Mouse (Mus musculus) limb, embryonic 13.5 days (tissue): Measurements from ENCODE around the gene Adamtsl3. TPM values are rescaled to one million over a fixed set of nuclear protein-coding genes. Genes with fewer than 3 reads are reported as not detected.

ENCODE experiments used
- ATAC-seq: fragments of 200-750 bp; cut with Nextera tagmentation; 2 replicates; pipeline ENCODE4 v1.8.0; 2017; ENCODE audit warnings: low read depth, moderate number of reproducible peaks, moderate TSS enrichment; ENCODE audit not compliant: low FRiP score
- H3K27ac ChIP-seq: fragments of 300-500 bp; sonication (generic); 2 replicates; pipeline ENCODE4 v1.5.1; 2015; ENCODE audit warnings: inconsistent platforms, mild to moderate bottlenecking, moderate library complexity
- H3K27me3 ChIP-seq: fragments of 300-500 bp; sonication (generic); 2 replicates; pipeline ENCODE4 v1.6.1; 2015; ENCODE audit warnings: mild to moderate bottlenecking, inconsistent platforms
- H3K36me3 ChIP-seq: fragments of 300-500 bp; sonication (generic); 2 replicates; pipeline ENCODE4 v1.6.1; 2015; ENCODE audit warnings: inconsistent platforms, mild to moderate bottlenecking, moderate library complexity
- H3K4me1 ChIP-seq: fragments of 300-500 bp; sonication (generic); 2 replicates; pipeline ENCODE4 v1.6.1; 2015; ENCODE audit warnings: inconsistent platforms
- H3K4me2 ChIP-seq: fragments of 300-500 bp; sonication (generic); replicated peaks from 2 replicates; pipeline ENCODE4 v1.6.1; 2015; ENCODE audit warnings: inconsistent platforms, mild to moderate bottlenecking, moderate library complexity
- H3K4me3 ChIP-seq: fragments of 300-500 bp; sonication (generic); 2 replicates; pipeline ENCODE4 v1.5.1; 2015; ENCODE audit warnings: moderate library complexity, mild to moderate bottlenecking, inconsistent platforms
- H3K9ac ChIP-seq: fragments of 300-500 bp; sonication (generic); 2 replicates; pipeline ENCODE4 v1.6.1; 2015; ENCODE audit warnings: mild to moderate bottlenecking, inconsistent platforms
- H3K9me3 ChIP-seq: fragments of 300-500 bp; sonication (generic); 2 replicates; pipeline ENCODE4 v1.6.1; 2016; ENCODE audit warnings: inconsistent platforms
- WGBS: fragments of 180-500 bp; shearing (Covaris S2); methylation state at CpG from one replicate; pipeline ENCODE4 v1.1.7; 2015; 5-methylcytosine and 5-hydroxymethylcytosine counted together
- polyA plus RNA-seq: library from polyadenylated mRNA; unstranded; fragments of >200 nt; fragmentation: Nextera tagmentation; extraction: Ambion mirVana; gene quantifications from 2 replicates; pipeline ENCODE4 v1.2.1, GENCODE M21; 2015

Adamtsl3 gene
- polyA plus RNA-seq, 1 experiment from 2014 or later = 6.4 TPM

GRCm38 (mm10) chr7:82544390-82544919, 209.0 kb downstream of the Adamtsl3 start:
- Histone ChIP-seq H3K4me2 (no peak overlapping the region), H3K9ac (no peak overlapping the region), H3K27me3 (no peaks in the 10 kb centered on the region), H3K9me3 (no peaks in the 10 kb centered on the region), H3K4me1 (peaks cover 7% of the 10 kb centered on the region; the same call in 1 of the 2 replicates), H3K36me3 (no peaks in the 10 kb centered on the region), H3K4me3 (no peak overlapping the region), H3K27ac (no peak overlapping the region)
- no peak for ATAC-seq
- 46% methylated on average over 6 of the region's 6 CpGs for WGBS

GRCm38 (mm10) chr7:82552005-82552404, 216.5 kb downstream of the Adamtsl3 start:
- no peak overlapping the region for H3K27ac ChIP-seq
- no peak overlapping the region for H3K4me3 ChIP-seq
- no peak for ATAC-seq
- H3K4me2 ChIP-seq = no peak overlapping the region
- H3K36me3 ChIP-seq = no peaks in the 10 kb centered on the region
- WGBS = 71% methylated on average over 1 of the region's 1 CpGs
- no peaks in the 10 kb centered on the region for H3K9me3 ChIP-seq
- no peak overlapping the region for H3K9ac ChIP-seq
- peaks cover 24% of the 10 kb centered on the region for H3K4me1 ChIP-seq
- H3K27me3 ChIP-seq = no peaks in the 10 kb centered on the region

- Histone ChIP-seq H3K27ac (no peak overlapping the region), H3K36me3 (no peaks in the 10 kb centered on the region; the same call in 1 of the 2 replicates), H3K4me3 (no peak overlapping the region), H3K4me1 (peaks cover 26% of the 10 kb centered on the region), H3K9ac (no peak overlapping the region), H3K27me3 (no peaks in the 10 kb centered on the region), H3K4me2 (no peak overlapping the region), H3K9me3 (peaks cover 4% of the 10 kb centered on the region; the same call in 1 of the 2 replicates)
- WGBS = 59% methylated on average over 5 of the region's 5 CpGs
- ATAC-seq = no peak
These were observed 220.3 kb downstream of the Adamtsl3 start for GRCm38 (mm10) chr7:82555803-82556202.

DNA sequence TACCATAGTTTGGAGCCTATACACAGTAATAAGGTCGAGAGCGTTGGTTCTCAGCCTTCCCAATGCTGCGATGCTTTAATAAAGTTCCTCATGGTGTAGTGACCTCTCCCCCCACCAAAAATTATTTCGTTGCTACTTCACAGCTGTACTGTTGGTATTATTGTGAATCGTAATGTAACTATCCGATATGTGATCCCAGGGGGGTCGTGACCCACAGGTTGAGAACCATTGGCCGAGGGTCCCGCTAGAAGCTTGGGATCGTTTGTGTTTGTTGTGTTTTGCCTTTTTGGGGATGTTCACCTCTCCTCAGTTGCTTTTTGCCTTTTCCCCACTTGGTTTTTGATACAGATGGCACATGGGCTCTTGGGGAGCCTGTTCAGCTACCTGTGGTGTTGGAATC, 220.9 kb downstream of the Adamtsl3 start:
- no peak overlapping the region for H3K4me3 ChIP-seq
- 79% methylated on average over 10 of the region's 10 CpGs for WGBS
- H3K27ac ChIP-seq = peak overlapping the region; percentile 33; the same call in 1 of the 2 replicates
- no peaks in the 10 kb centered on the region; the same call in none of the 2 replicates for H3K36me3 ChIP-seq
- H3K9ac ChIP-seq = no peak overlapping the region
- no peak overlapping the region for H3K4me2 ChIP-seq
- ATAC-seq = no peak
- H3K9me3 ChIP-seq = peaks cover 4% of the 10 kb centered on the region; the same call in 1 of the 2 replicates
- H3K27me3 ChIP-seq = no peaks in the 10 kb centered on the region
- peaks cover 26% of the 10 kb centered on the region for H3K4me1 ChIP-seq

- no peaks in the 10 kb centered on the region for H3K27me3 ChIP-seq
- no peak overlapping the region; the same call in 1 of the 2 replicates for H3K4me2 ChIP-seq
- H3K4me3 ChIP-seq = no peak overlapping the region
- H3K4me1 ChIP-seq = peaks cover 26% of the 10 kb centered on the region
- no peak overlapping the region for H3K27ac ChIP-seq
- ATAC-seq = no peak
- WGBS = 62% methylated on average over 11 of the region's 11 CpGs
- no peaks in the 10 kb centered on the region; the same call in none of the 2 replicates for H3K36me3 ChIP-seq
- H3K9ac ChIP-seq = no peak overlapping the region
- peaks cover 4% of the 10 kb centered on the region; the same call in 1 of the 2 replicates for H3K9me3 ChIP-seq
These were observed 221.6 kb downstream of the Adamtsl3 start for GRCm38 (mm10) chr7:82557111-82557510.

GRCm38 (mm10) chr7:82566688-82567087, 231.2 kb downstream of the Adamtsl3 start:
- Histone ChIP-seq H3K27me3 (no peaks in the 10 kb centered on the region), H3K36me3 (peaks cover 3% of the 10 kb centered on the region; the same call in 1 of the 2 replicates), H3K27ac (no peak overlapping the region), H3K4me3 (no peak overlapping the region), H3K9me3 (no peaks in the 10 kb centered on the region), H3K4me1 (no peaks in the 10 kb centered on the region), H3K4me2 (no peak overlapping the region), H3K9ac (no peak overlapping the region)
- no peak for ATAC-seq
- 45% methylated on average over 8 of the region's 8 CpGs for WGBS

GRCm38 (mm10) chr7:82567811-82568210, 232.3 kb downstream of the Adamtsl3 start:
- Histone ChIP-seq H3K4me3 (no peak overlapping the region), H3K27me3 (no peaks in the 10 kb centered on the region), H3K9ac (no peak overlapping the region), H3K27ac (no peak overlapping the region), H3K36me3 (peaks cover 3% of the 10 kb centered on the region; the same call in 1 of the 2 replicates), H3K4me2 (no peak overlapping the region), H3K4me1 (no peaks in the 10 kb centered on the region), H3K9me3 (no peaks in the 10 kb centered on the region)
- ATAC-seq = no peak
- WGBS = 87% methylated on average over 3 of the region's 3 CpGs

- no peaks in the 10 kb centered on the region for H3K27me3 ChIP-seq
- 40% methylated on average over 1 of the region's 1 CpGs for WGBS
- peaks cover 11% of the 10 kb centered on the region for H3K36me3 ChIP-seq
- no peak overlapping the region for H3K9ac ChIP-seq
- no peak overlapping the region for H3K4me3 ChIP-seq
- no peaks in the 10 kb centered on the region for H3K9me3 ChIP-seq
- H3K27ac ChIP-seq = no peak overlapping the region
- ATAC-seq = no peak
- no peak overlapping the region for H3K4me2 ChIP-seq
- H3K4me1 ChIP-seq = no peaks in the 10 kb centered on the region; the same call in 1 of the 2 replicates
These were observed 237.5 kb downstream of the Adamtsl3 start for GRCm38 (mm10) chr7:82572981-82573380.

- Histone ChIP-seq H3K9me3 (no peaks in the 10 kb centered on the region), H3K27me3 (no peaks in the 10 kb centered on the region), H3K9ac (no peak overlapping the region), H3K36me3 (no peaks in the 10 kb centered on the region), H3K27ac (no peak overlapping the region), H3K4me1 (peaks cover 7% of the 10 kb centered on the region; the same call in 1 of the 2 replicates), H3K4me2 (no peak overlapping the region), H3K4me3 (no peak overlapping the region)
- 72% methylated on average over 3 of the region's 3 CpGs for WGBS
- no peak for ATAC-seq
These were observed 244.5 kb downstream of the Adamtsl3 start for GRCm38 (mm10) chr7:82580007-82580406.

DNA sequence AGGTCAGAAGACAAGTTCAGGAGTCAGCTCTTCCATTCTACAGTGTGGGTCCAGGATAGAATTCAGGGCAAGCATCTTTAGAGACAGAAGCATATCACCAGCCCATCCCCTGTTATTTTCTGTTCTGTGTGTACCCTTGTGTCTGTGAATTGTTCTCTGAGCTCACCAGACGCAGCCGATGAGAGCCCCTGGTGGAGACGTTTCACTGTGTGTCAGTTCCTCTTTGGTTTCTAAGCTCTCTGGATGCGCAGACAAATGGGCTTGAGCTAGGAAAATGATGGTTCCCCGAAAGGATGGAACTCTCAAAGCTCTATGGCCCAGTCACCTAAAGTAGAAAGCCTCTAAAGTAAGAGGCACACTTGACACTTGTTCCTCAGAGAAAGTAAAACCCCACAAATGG, 246.3 kb downstream of the Adamtsl3 start:
- H3K9me3 ChIP-seq = no peaks in the 10 kb centered on the region
- H3K4me2 ChIP-seq = no peak overlapping the region
- no peak overlapping the region for H3K27ac ChIP-seq
- H3K4me1 ChIP-seq = peaks cover 7% of the 10 kb centered on the region; the same call in 1 of the 2 replicates
- H3K9ac ChIP-seq = no peak overlapping the region
- WGBS = 81% methylated on average over 5 of the region's 5 CpGs
- no peaks in the 10 kb centered on the region for H3K36me3 ChIP-seq
- no peak for ATAC-seq
- no peak overlapping the region for H3K4me3 ChIP-seq
- H3K27me3 ChIP-seq = no peaks in the 10 kb centered on the region

DNA sequence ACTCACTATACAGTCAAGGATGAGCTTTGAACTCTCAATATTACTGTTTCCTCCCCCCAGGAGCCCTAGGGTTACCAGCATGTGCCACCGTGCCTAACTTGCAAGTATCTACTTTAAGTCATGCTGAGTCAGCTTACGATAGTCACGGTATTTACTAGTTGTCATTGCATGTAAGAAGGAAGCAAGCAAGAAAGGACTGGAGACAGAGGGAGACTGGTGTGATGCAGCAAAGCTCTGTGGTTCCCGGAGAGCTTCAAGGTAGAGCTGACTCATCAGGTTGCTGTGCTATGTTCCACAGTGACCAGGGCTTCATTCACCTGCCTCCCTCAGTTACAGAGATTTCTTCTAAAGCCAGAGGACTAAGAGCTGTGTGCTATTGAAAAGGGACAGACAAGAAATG, 247.0 kb downstream of the Adamtsl3 start:
- Histone ChIP-seq H3K9me3 (no peaks in the 10 kb centered on the region), H3K9ac (no peak overlapping the region), H3K36me3 (no peaks in the 10 kb centered on the region), H3K27me3 (no peaks in the 10 kb centered on the region), H3K27ac (no peak overlapping the region), H3K4me2 (no peak overlapping the region), H3K4me3 (no peak overlapping the region), H3K4me1 (0 out of 2 replicates have a peak, but pooled peaks cover 7% of the 10 kb centered on the region)
- WGBS = 84% methylated on average over 4 of the region's 4 CpGs
- ATAC-seq = no peak

DNA sequence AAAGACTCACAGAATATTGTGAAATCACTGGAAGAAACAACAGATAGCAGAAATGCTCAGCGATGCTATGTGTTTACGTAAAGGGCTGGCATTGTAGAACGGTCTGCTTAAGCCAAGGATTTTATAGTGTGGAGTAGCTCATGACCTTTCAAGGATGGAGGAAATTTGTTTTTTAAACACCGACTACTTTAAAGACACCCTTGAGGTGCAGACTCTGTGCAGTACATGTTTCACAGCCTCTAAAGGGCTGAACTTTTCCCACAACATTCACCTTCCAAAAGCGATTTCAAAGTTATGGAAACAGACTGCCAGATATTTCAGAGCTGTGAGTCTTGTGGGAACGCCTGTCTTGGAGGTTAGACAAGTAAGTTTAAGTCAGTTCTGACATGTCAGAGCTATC, 255.4 kb downstream of the Adamtsl3 start:
- H3K9ac ChIP-seq = no peak overlapping the region
- WGBS = 57% methylated on average over 6 of the region's 6 CpGs
- H3K4me2 ChIP-seq = no peak overlapping the region
- H3K27me3 ChIP-seq = no peaks in the 10 kb centered on the region
- no peaks in the 10 kb centered on the region for H3K4me1 ChIP-seq
- no peaks in the 10 kb centered on the region for H3K9me3 ChIP-seq
- H3K27ac ChIP-seq = no peak overlapping the region
- peak; percentile 54; the same call in 1 of the 2 replicates for ATAC-seq
- H3K36me3 ChIP-seq = no peaks in the 10 kb centered on the region
- no peak overlapping the region for H3K4me3 ChIP-seq

GRCm38 (mm10) chr7:82602008-82602407, 266.5 kb downstream of the Adamtsl3 start:
- 69% methylated on average over 4 of the region's 4 CpGs for WGBS
- H3K4me2 ChIP-seq = no peak overlapping the region
- no peaks in the 10 kb centered on the region for H3K9me3 ChIP-seq
- no peak overlapping the region for H3K27ac ChIP-seq
- H3K4me3 ChIP-seq = no peak overlapping the region
- H3K36me3 ChIP-seq = no peaks in the 10 kb centered on the region; the same call in 1 of the 2 replicates
- no peak for ATAC-seq
- no peaks in the 10 kb centered on the region for H3K27me3 ChIP-seq
- no peak overlapping the region for H3K9ac ChIP-seq
- no peaks in the 10 kb centered on the region for H3K4me1 ChIP-seq
